Mouse (Mus musculus) testis, adult 2 months (tissue): Measurements from ENCODE around the gene Bcl2l14.

Source experiments
- CTCF ChIP-seq: fragments of 200-500 bp; IDR thresholded peaks from 2 replicates; pipeline ENCODE4 v1.5.1; 2012; ENCODE audit warnings: low read depth, mild to moderate bottlenecking, inconsistent platforms, low read length, moderate library complexity; ENCODE audit not compliant: control insufficient read depth, insufficient read depth, insufficient replicate concordance
- POLR2A ChIP-seq: fragments of 200-500 bp; IDR thresholded peaks from 2 replicates; pipeline ENCODE4 v1.6.1; 2012; ENCODE audit warnings: low read depth, mild to moderate bottlenecking, inconsistent platforms, low read length, moderate library complexity; ENCODE audit not compliant: control insufficient read depth

DNA sequence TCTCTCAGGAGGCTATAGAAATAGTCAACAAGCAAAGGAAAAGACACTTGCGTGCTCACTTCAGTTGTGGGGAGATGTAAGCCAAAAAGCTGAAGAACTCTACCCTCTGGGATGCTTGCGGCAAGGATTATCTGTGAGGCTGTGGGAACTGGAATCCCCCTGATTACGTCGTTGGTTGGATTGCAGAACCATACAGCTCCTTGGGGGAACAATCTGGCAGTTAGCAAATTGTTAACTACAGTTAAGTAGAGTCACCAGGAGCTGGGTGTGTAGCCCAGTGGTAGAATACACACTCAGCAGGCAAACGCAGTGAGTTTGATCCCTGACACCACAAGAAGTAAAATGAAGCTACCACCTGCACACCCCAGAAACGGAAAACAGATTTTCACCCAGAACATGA lies 37.9 kb downstream of the Bcl2l14 start:
- TF ChIP-seq CTCF (no peak), POLR2A (no peak)
